In genomic region chr17:35147348-35147747, GRCm38 (mm10) we compare ENCODE assay signal across 15 mouse cellular contexts. TPM values are rescaled to one million over a fixed set of nuclear protein-coding genes. Genes with fewer than 3 reads are reported as not detected.
DNase-seq lines count a peak whose midpoint lies in the region; ATAC-seq and TF ChIP-seq lines count a peak whose summit lies in the region.
"Had no signal": no experiment of that assay in that cellular context is flagged by ENCODE, and none has a peak within 500 bp of the region (broad histone marks: within the 10 kb centered on the region; RNA-seq: fewer than 3 reads in every experiment).

No protein-coding gene starts in this region.

- no peaks in the 10 kb centered on the region for H3K27me3 ChIP-seq in intestine, embryonic 14.5 days (replicated peaks; ENCODE audit: control insufficient read depth, insufficient read depth, low read length)
- H3K27me3 ChIP-seq in intestine, embryonic 15.5 days (replicated peaks): no peaks in the 10 kb centered on the region
- no peaks in the 10 kb centered on the region for H3K27me3 ChIP-seq in midbrain, embryonic 13.5 days
- H3K27me3 ChIP-seq in midbrain, postnatal 0 days (ENCODE audit: insufficient read depth, low read length): no peaks in the 10 kb centered on the region
- H3K27me3 ChIP-seq in midbrain, embryonic 15.5 days (replicated peaks): no peaks in the 10 kb centered on the region
- H3K27me3 ChIP-seq: forebrain, embryonic 13.5 days; limb, embryonic 13.5 days had no signal

- H3K4me3 ChIP-seq in intestine, embryonic 14.5 days (ENCODE audit: low read depth, low read length): no peak overlapping the region
- no peak overlapping the region for H3K4me3 ChIP-seq in intestine, embryonic 15.5 days (replicated peaks)
- no peak overlapping the region for H3K4me3 ChIP-seq in midbrain, embryonic 13.5 days (replicated peaks)
- H3K4me3 ChIP-seq in midbrain, postnatal 0 days (ENCODE audit: low read depth, low read length): no peak overlapping the region
- no peak overlapping the region for H3K4me3 ChIP-seq in midbrain, embryonic 15.5 days
- H3K4me3 ChIP-seq: forebrain, embryonic 13.5 days; limb, embryonic 13.5 days had no signal

- DNase-seq in embryo, embryonic 9.5 days (ENCODE audit: extremely low spot score): peak; percentile 36
- DNase-seq in embryo, embryonic 10 days (ENCODE audit: low spot score): no peak
- no peak for DNase-seq in intestine, embryonic 14.5 days (ENCODE audit: low spot score)
- DNase-seq in midbrain, postnatal 0 days (ENCODE audit: low spot score): no peak
- DNase-seq in layer of hippocampus, adult 18-20 months (ENCODE audit: low spot score in 2 of 2): no peak
- DNase-seq: heart, postnatal 14 days had no signal

- no peak for TF ChIP-seq CTCF in midbrain, postnatal 0 days (IDR thresholded peaks at IDR 0.05)

- H3K4me1 ChIP-seq in intestine, embryonic 14.5 days (replicated peaks; ENCODE audit: control insufficient read depth, insufficient read depth, low read length): no peaks in the 10 kb centered on the region
- no peaks in the 10 kb centered on the region for H3K4me1 ChIP-seq in intestine, embryonic 15.5 days (replicated peaks)
- no peaks in the 10 kb centered on the region for H3K4me1 ChIP-seq in midbrain, embryonic 13.5 days (replicated peaks)
- no peaks in the 10 kb centered on the region for H3K4me1 ChIP-seq in midbrain, postnatal 0 days (ENCODE audit: insufficient read depth, low read length)
- H3K4me1 ChIP-seq in midbrain, embryonic 15.5 days: no peaks in the 10 kb centered on the region
- H3K4me1 ChIP-seq: forebrain, embryonic 13.5 days; limb, embryonic 13.5 days had no signal

- no peak overlapping the region for H3K27ac ChIP-seq in intestine, embryonic 14.5 days (ENCODE audit: low read depth)
- H3K27ac ChIP-seq in intestine, embryonic 15.5 days: no peak overlapping the region
- peak overlapping the region; percentile 56; the same call in 1 of the 2 replicates for H3K27ac ChIP-seq in midbrain, embryonic 13.5 days
- H3K27ac ChIP-seq in midbrain, postnatal 0 days (ENCODE audit: low read depth, low read length): no peak overlapping the region
- H3K27ac ChIP-seq in midbrain, embryonic 15.5 days: peak overlapping the region; percentile 45; the same call in 1 of the 2 replicates
- H3K27ac ChIP-seq: limb, embryonic 13.5 days had no signal

- ATAC-seq in intestine, embryonic 14.5 days (replicated peaks; ENCODE audit: low FRiP score, low TSS enrichment, low read depth): 0 out of 2 replicates have a peak, but pooled peaks have one; percentile 9
- ATAC-seq in intestine, embryonic 15.5 days: no peak
- no peak for ATAC-seq in midbrain, embryonic 13.5 days
- no peak for ATAC-seq in midbrain, postnatal 0 days (ENCODE audit: low FRiP score)
- ATAC-seq in midbrain, embryonic 15.5 days (replicated peaks): no peak
- ATAC-seq: forebrain, embryonic 13.5 days; intestine, postnatal 0 days had no signal

- WGBS in intestine, embryonic 14.5 days: 61% methylated on average over 3 of the region's 3 CpGs
- WGBS in intestine, embryonic 15.5 days: 59% methylated on average over 3 of the region's 3 CpGs
- whole genome bisulfite sequencing in midbrain, embryonic 13.5 days: 64% methylated on average over 3 of the region's 3 CpGs
- 56% methylated on average over 3 of the region's 3 CpGs for WGBS in midbrain, postnatal 0 days
- WGBS in midbrain, embryonic 15.5 days: 65% methylated on average over 3 of the region's 3 CpGs

- H3K9me3 ChIP-seq in intestine, embryonic 14.5 days (ENCODE audit: control insufficient read depth, low read length): no peaks in the 10 kb centered on the region
- H3K9me3 ChIP-seq in intestine, embryonic 15.5 days: no peaks in the 10 kb centered on the region
- H3K9me3 ChIP-seq in midbrain, embryonic 13.5 days: 0 out of 2 replicates have a peak, but pooled peaks cover 3% of the 10 kb centered on the region
- H3K9me3 ChIP-seq in midbrain, postnatal 0 days (ENCODE audit: low read length): no peaks in the 10 kb centered on the region
- no peaks in the 10 kb centered on the region for H3K9me3 ChIP-seq in midbrain, embryonic 15.5 days
- H3K9me3 ChIP-seq: forebrain, embryonic 13.5 days had no signal

- no peak overlapping the region for H3K4me2 ChIP-seq in intestine, embryonic 14.5 days (ENCODE audit: low read length)
- H3K4me2 ChIP-seq in intestine, embryonic 15.5 days (replicated peaks): no peak overlapping the region
- no peak overlapping the region for H3K4me2 ChIP-seq in midbrain, embryonic 13.5 days (replicated peaks)
- H3K4me2 ChIP-seq in midbrain, postnatal 0 days (ENCODE audit: low read depth, low read length, poor library complexity, severe bottlenecking): no peak overlapping the region
- H3K4me2 ChIP-seq in midbrain, embryonic 15.5 days: no peak overlapping the region
- H3K4me2 ChIP-seq: forebrain, embryonic 13.5 days; limb, embryonic 13.5 days had no signal

- no peak overlapping the region for H3K9ac ChIP-seq in intestine, embryonic 14.5 days (ENCODE audit: low read length)
- H3K9ac ChIP-seq in intestine, embryonic 15.5 days: no peak overlapping the region
- no peak overlapping the region for H3K9ac ChIP-seq in midbrain, embryonic 13.5 days (replicated peaks)
- no peak overlapping the region for H3K9ac ChIP-seq in midbrain, postnatal 0 days (replicated peaks; ENCODE audit: low read length, poor library complexity, severe bottlenecking)
- H3K9ac ChIP-seq in midbrain, embryonic 15.5 days: no peak overlapping the region
- H3K9ac ChIP-seq: limb, embryonic 13.5 days had no signal

- peaks cover 96% of the 10 kb centered on the region for H3K36me3 ChIP-seq in intestine, embryonic 14.5 days (ENCODE audit: control insufficient read depth, insufficient read depth, low read length)
- peaks cover 77% of the 10 kb centered on the region for H3K36me3 ChIP-seq in intestine, embryonic 15.5 days
- peaks cover 98% of the 10 kb centered on the region for H3K36me3 ChIP-seq in midbrain, embryonic 13.5 days
- peaks cover 81% of the 10 kb centered on the region for H3K36me3 ChIP-seq in midbrain, postnatal 0 days (ENCODE audit: insufficient read depth, low read length)
- peaks cover 95% of the 10 kb centered on the region for H3K36me3 ChIP-seq in midbrain, embryonic 15.5 days (replicated peaks)

RNA-seq across cellular contexts. Expression of gene Bag6, which starts 12.4 kb away (rescaled TPM):
- polyA plus RNA-seq in intestine, embryonic 14.5 days (2014; fragmentation: Nextera tagmentation; extraction: Ambion mirVana): 75.5 and 79.5 TPM in 2 replicates
- polyA plus RNA-seq in intestine, embryonic 15.5 days (2015; fragmentation: Nextera tagmentation; extraction: Ambion mirVana): 45.2 and 46.4 TPM in 2 replicates
- polyA plus RNA-seq in midbrain, embryonic 13.5 days (2015; fragmentation: Nextera tagmentation; extraction: Ambion mirVana): 93.7 and 93.9 TPM in 2 replicates
- total RNA-seq in midbrain, postnatal 0 days (2014; rRNA removed): 330 and 339 TPM in 2 replicates
- polyA plus RNA-seq in midbrain, postnatal 0 days (2015; fragmentation: Nextera tagmentation; extraction: Ambion mirVana): 62.3 and 68.9 TPM in 2 replicates
- 82.9 and 83.4 TPM in 2 replicates for polyA plus RNA-seq in midbrain, embryonic 15.5 days (2015; fragmentation: Nextera tagmentation; extraction: Ambion mirVana)
- total RNA-seq in layer of hippocampus, adult 18-20 months (2021): 100 to 1,000 TPM; 323 to 339 TPM

RNA-seq across cellular contexts. Expression of gene Apom, which starts 15.5 kb away (rescaled TPM):
- polyA plus RNA-seq in intestine, embryonic 14.5 days (2014; fragmentation: Nextera tagmentation; extraction: Ambion mirVana): 0.95 and 1.5 TPM in 2 replicates
- polyA plus RNA-seq in intestine, embryonic 15.5 days (2015; fragmentation: Nextera tagmentation; extraction: Ambion mirVana): 10.4 and 13.7 TPM in 2 replicates
- polyA plus RNA-seq in midbrain, embryonic 13.5 days (2015; fragmentation: Nextera tagmentation; extraction: Ambion mirVana): 0.53 and 0.63 TPM in 2 replicates
- total RNA-seq in midbrain, postnatal 0 days (2014; rRNA removed): 0.44 TPM in 1 of 2 replicates, not detected in the other
- 0.22 TPM in 1 of 2 replicates, not detected in the other for polyA plus RNA-seq in midbrain, postnatal 0 days (2015; fragmentation: Nextera tagmentation; extraction: Ambion mirVana)
- 0.56 and 1.4 TPM in 2 replicates for polyA plus RNA-seq in midbrain, embryonic 15.5 days (2015; fragmentation: Nextera tagmentation; extraction: Ambion mirVana)
- not detected for total RNA-seq in layer of hippocampus, adult 18-20 months (2021)
- total RNA-seq: gastrocnemius, adult 8-10 months; heart, postnatal 14 days; left cerebral cortex, adult 18-20 months; megakaryocyte progenitor cell, adult 5-6 weeks had no signal
- polyA plus RNA-seq: limb, embryonic 13.5 days had no signal

RNA-seq across cellular contexts. Expression of gene Prrc2a, which starts 17.3 kb away (rescaled TPM):
- 186 and 196 TPM in 2 replicates for polyA plus RNA-seq in intestine, embryonic 14.5 days (2014; fragmentation: Nextera tagmentation; extraction: Ambion mirVana)
- polyA plus RNA-seq in intestine, embryonic 15.5 days (2015; fragmentation: Nextera tagmentation; extraction: Ambion mirVana): 125 and 131 TPM in 2 replicates
- polyA plus RNA-seq in midbrain, embryonic 13.5 days (2015; fragmentation: Nextera tagmentation; extraction: Ambion mirVana): 209 and 228 TPM in 2 replicates
- total RNA-seq in midbrain, postnatal 0 days (2014; rRNA removed): 193 and 230 TPM in 2 replicates
- 85.7 and 88.0 TPM in 2 replicates for polyA plus RNA-seq in midbrain, postnatal 0 days (2015; fragmentation: Nextera tagmentation; extraction: Ambion mirVana)
- 188 and 203 TPM in 2 replicates for polyA plus RNA-seq in midbrain, embryonic 15.5 days (2015; fragmentation: Nextera tagmentation; extraction: Ambion mirVana)
- total RNA-seq in layer of hippocampus, adult 18-20 months (2021): 100 to 1,000 TPM; 317 to 343 TPM

RNA-seq across cellular contexts. Expression of gene D17H6S53E, which starts 21.2 kb away (rescaled TPM):
- polyA plus RNA-seq in intestine, embryonic 14.5 days (2014; fragmentation: Nextera tagmentation; extraction: Ambion mirVana): 8.4 and 10.8 TPM in 2 replicates
- polyA plus RNA-seq in intestine, embryonic 15.5 days (2015; fragmentation: Nextera tagmentation; extraction: Ambion mirVana): 13.6 and 13.7 TPM in 2 replicates
- 9.2 and 9.4 TPM in 2 replicates for polyA plus RNA-seq in midbrain, embryonic 13.5 days (2015; fragmentation: Nextera tagmentation; extraction: Ambion mirVana)
- 10.7 and 28.0 TPM in 2 replicates for total RNA-seq in midbrain, postnatal 0 days (2014; rRNA removed)
- 9.6 and 10.3 TPM in 2 replicates for polyA plus RNA-seq in midbrain, postnatal 0 days (2015; fragmentation: Nextera tagmentation; extraction: Ambion mirVana)
- 8.3 and 9.6 TPM in 2 replicates for polyA plus RNA-seq in midbrain, embryonic 15.5 days (2015; fragmentation: Nextera tagmentation; extraction: Ambion mirVana)
- 10 to 100 TPM; 22.5 to 28.9 TPM for total RNA-seq in layer of hippocampus, adult 18-20 months (2021)

RNA-seq across cellular contexts. Expression of gene Csnk2b, which starts 25.5 kb away (rescaled TPM):
- 275 and 286 TPM in 2 replicates for polyA plus RNA-seq in intestine, embryonic 14.5 days (2014; fragmentation: Nextera tagmentation; extraction: Ambion mirVana)
- polyA plus RNA-seq in intestine, embryonic 15.5 days (2015; fragmentation: Nextera tagmentation; extraction: Ambion mirVana): 248 and 271 TPM in 2 replicates
- polyA plus RNA-seq in midbrain, embryonic 13.5 days (2015; fragmentation: Nextera tagmentation; extraction: Ambion mirVana): 293 and 316 TPM in 2 replicates
- 245 and 287 TPM in 2 replicates for total RNA-seq in midbrain, postnatal 0 days (2014; rRNA removed)
- 325 and 332 TPM in 2 replicates for polyA plus RNA-seq in midbrain, postnatal 0 days (2015; fragmentation: Nextera tagmentation; extraction: Ambion mirVana)
- 316 and 319 TPM in 2 replicates for polyA plus RNA-seq in midbrain, embryonic 15.5 days (2015; fragmentation: Nextera tagmentation; extraction: Ambion mirVana)
- 100 to 1,000 TPM; 179 to 185 TPM for total RNA-seq in layer of hippocampus, adult 18-20 months (2021)

Comparison
In these comparisons a context has a peak if more than half of its experiments do, and no peak if none do; other contexts are left out.
1. H3K27ac ChIP-seq: peak in midbrain, embryonic 13.5 days (single experiment) and midbrain, embryonic 15.5 days (single experiment); none in intestine, embryonic 14.5 days (single experiment), intestine, embryonic 15.5 days (single experiment) and midbrain, postnatal 0 days (single experiment).